Mouse (Mus musculus) cerebellum, adult 18-20 months (tissue): ENCODE measurements at regions not wholly inside any gene's neighbourhood (a gene's known extent, or its start where the extent isn't known, plus 50 kb on each side); places are given as distances from the start of the nearest gene placed in this dataset.

ENCODE experiments used
- DNase-seq, 2 experiments: peaks; one replicate each; pipeline ENCODE4 v3.0.0; 2021

DNA sequence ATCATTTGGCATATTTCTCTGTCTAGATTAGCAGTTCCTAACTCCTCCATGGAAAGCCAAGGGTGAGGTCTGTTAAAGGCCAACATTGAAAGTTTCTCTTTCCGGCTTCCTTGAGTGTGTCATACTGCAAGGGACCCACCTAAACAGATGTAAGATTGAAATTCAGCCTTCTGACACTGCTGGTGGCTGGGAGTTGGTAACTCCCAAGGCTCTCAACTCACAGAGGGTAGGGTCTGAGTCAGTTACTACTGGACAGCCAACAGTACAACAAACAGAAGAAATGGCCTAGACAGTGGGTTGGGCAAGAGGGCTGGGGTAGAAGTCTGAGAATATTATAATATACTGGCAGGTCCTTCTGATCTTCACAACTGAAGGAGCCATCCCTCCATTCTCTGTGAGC lies 193.7 kb upstream of the Ppp2r3a start:
- no peak for DNase-seq

DNA sequence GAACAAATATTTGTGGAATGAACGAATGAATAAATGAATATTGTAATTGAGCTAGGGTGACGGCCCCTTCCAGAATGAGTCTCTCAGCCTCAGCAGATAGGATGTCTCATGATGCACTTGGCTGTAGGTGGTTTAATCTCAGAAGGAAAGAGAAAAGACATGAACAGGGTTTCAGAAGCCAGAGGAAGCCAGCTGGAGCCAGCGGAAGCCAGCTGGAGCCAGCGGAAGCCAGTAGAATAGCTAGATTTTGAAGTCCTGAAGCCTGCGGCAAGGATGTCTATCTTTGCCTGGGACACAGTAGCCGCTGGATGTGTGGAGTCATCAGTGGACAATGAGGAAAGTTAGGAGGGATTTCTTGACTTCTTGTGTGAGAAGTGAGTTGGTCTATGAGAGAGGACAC lies 188.3 kb upstream of the Ppp2r3a start:
- no peak for DNase-seq

DNA sequence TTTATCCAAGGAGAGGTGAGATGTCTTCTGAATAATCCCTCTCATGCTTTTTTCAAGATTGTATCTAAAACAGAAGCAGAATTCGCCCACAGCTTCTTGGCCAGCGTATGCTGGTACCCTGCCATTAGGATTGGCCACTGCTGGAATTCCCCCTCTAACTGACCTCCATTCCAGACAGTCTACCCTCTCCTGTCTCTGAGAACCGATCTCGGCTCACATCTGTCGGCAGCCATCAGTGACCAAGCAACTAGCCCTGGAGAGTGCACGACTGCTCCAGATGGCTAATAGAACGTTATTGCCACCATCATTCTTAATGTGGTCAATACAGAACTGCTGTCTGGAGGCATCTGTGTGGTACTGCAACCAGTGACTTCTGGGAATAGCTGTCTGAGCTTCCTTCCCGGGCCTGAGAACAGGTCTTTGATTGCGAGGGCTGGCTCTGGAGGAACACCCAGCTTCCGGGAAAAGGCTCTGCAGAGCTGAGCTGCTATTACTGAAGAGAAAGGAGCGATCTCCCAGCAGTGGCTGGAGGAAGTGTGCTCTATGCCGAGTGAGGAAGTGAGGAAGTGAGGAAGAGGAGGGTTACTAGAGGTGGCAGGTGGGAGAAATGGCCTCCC lies 187.1 kb upstream of the Ppp2r3a start:
- no peak for DNase-seq

DNA sequence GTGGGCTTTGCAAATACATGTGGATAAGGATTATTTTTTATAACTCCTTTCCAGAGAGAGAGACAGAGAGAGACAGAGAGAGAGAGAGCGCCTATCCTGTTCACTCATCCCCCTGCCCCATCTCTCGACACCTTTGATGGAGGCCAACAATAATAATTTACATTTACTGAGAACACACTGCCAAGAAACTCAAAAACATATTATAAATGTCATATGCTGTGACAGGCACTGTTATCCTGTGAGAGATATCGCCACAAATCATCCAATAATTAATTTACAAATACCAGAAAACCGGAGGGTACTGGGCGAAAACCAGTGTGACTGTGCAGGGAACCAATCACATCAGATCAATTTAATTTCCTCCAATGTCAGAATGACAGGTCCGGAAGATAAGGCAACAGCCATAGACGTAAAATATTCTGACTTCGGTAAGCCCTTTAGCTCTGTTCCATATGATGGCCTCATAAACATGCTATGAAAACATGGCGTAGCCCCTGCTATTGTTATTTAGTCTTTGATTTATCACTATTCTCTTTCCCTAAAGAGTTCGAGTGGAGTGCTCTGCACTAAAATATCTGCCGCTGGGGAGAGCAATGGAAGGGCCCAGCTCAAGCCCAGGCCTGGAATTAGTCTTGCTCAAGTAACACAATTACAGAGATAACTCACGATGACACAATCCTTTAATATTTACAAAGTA lies 173.5 kb upstream of the Ppp2r3a start:
- DNase-seq, result no peak

DNA sequence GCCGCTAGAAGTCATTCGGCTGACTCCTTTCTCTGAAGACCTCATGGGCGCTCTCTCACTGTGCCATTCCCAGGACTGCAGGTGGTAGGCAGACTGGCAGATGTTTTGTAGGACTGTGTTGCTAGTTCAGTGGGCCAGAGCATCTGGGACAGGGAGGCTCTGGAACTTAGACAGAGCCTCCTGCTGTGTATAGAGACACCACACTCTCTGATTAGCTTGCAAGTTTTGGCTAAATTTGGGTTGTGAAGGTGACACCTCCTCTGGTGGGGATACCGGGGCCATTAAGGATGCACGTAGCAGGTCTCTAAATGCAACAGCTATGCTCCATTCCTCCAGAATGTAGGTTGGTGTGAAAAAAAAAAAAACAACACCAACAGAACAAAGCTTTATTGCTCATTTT lies 171.4 kb upstream of the Ppp2r3a start:
- DNase-seq, result no peak

DNA sequence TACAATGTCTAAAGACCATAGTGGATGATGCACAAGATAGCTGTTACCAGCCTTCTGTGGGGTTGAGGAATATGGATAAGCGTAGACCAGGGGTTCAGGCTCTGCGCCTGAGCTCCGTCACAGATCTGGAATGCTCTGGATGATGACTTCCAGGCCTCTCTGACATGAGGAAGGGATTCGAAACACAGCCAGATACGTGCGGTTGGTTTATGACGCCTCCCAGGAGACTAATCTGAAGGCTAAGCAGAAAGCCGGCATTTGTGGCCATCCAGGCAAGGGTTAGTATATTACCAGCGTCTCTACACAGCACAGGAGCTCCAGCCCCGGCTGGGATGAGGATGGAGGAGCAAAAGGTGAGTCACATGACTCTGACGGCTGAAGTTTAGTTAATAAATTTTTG lies 170.4 kb upstream of the Ppp2r3a start:
- DNase-seq, result no peak

DNA sequence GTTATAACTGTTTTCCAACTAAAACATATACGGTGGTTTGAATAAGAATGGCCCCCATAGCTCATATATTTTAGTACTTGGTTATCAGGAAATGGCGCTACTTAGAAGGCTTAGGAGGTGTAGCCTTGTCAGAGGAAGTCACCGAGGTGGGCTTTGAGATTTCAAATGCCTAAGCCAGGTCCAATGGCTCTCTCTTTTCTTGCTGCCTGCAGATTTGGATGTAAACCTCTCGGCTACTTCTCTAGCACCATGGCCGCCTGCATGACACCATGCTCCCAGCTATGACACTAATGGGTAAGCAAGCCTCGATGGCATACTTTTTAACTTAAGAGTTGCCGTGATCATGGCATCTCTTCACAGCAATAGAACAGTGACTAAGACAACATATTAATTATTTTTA lies 169.5 kb upstream of the Ppp2r3a start:
- no peak for DNase-seq

DNA sequence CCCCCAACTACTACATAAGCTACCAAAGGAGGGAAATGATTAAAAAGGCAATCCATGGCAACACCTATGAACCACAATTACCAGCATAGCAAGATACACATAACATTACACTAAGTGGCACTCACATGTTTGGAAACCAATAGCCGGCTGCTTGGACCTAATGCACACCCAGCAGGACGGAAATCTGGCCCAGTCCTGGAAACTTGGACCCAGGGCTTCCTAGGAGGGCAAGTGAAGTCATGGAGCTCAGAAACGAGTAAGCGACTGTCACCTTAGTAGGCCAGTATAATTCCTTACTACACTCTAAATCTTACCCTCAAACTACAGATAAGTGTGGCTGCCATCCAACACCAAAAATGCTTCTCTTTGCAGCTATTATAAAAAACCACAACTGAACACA lies 168.6 kb upstream of the Ppp2r3a start:
- no peak for DNase-seq

DNA sequence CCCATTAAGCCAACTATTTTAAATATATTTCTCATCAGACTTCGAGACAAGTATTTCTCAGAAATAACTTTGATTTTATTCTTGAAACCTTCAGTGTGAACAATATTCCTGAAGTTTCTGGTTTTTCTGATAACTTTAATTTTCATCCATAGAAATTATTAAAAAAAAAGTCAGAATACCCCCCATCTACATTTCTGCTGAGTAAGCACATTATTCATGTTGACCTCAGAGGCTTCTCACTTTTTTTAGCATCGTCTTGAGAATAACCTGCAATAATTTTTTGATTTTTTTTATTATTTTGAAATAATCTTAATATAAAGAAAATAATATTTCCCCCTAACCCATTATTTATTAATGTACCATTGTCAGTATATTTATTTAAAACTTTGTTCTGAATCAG lies 166.1 kb upstream of the Ppp2r3a start:
- no peak for DNase-seq

DNA sequence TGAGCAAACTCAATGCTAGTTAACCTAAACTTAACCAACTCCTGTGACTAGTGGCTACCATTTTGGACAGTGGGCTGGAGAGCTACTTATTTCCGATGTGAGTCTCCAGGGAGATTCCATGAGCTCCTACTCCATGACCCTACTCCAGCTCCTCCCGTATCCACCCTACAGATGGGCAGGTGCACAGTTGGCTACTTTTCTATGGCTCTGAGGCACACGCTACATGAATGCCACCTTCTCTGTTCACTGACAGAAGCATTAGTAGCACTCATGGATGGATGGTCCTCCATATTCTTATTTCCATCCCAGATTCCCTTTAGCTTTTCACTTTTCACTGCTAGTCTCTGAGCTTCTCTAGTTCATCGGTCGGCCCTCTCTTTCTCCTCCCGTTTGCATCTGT lies 164.7 kb upstream of the Ppp2r3a start:
- DNase-seq, result no peak

DNA sequence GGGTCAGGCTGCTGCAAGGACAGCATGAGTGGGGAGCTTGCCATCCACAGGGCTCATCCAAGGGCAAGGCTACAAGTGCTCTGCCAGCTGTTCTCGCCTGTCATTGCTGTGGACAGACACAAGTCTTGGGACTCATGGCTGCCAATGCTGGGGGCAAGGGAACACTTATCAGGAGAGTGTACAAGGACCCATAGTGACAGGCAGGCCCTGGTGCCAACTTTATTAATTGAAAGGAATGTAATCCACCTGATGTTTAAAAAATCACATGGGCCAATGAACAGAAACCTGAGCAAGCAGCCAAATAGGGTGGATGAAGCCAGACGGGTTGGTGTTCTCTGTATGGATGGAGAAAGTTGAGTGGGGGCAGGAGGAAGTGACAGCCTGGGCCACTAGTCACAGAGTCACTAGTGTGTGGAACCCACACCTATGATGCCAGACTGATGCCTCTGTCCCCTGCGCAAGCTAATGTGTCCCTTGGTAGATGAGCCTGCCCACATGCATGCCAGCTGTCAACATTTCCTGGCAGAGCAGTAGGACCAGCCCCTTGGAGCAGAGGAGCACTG lies 161.6 kb upstream of the Ppp2r3a start:
- no peak for DNase-seq

DNA sequence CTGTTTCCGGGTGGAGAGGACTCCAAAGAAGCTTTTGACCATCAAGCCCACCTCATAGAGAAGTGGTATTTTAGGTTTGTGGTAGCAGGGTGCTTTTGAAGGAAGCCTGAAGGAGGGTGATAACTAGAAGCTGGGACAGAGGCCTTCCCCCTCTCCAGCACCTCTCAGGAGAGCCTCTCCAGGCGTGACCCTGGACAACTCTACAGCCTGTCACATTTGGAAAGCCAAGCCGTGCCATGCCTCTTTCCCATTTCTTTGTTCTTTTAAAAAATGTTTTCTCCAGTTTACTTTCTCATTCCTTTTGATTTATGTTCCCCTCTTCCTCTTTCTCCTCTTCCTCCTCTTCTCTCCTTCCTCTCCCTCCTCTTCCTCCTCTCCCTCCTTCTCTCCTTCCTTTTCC lies 160.4 kb upstream of the Ppp2r3a start:
- no peak for DNase-seq

DNA sequence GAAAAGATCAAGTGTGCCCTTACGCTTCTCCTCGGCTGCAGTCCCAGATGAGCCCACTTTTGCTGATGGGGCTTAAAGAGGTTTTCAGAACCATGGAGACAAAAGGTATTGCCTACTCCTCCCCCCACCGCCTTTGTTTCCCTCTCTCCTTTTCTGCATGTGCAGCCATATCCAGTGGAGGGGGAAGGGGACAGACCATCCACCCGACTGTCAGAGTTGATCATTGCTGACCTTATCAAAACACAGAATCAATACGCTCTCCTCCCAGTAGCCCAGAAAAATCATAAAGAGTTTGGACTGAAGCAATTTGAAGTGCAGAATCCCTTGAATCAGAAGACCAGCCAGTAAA lies 159.9 kb upstream of the Ppp2r3a start:
- DNase-seq, result no peak

DNA sequence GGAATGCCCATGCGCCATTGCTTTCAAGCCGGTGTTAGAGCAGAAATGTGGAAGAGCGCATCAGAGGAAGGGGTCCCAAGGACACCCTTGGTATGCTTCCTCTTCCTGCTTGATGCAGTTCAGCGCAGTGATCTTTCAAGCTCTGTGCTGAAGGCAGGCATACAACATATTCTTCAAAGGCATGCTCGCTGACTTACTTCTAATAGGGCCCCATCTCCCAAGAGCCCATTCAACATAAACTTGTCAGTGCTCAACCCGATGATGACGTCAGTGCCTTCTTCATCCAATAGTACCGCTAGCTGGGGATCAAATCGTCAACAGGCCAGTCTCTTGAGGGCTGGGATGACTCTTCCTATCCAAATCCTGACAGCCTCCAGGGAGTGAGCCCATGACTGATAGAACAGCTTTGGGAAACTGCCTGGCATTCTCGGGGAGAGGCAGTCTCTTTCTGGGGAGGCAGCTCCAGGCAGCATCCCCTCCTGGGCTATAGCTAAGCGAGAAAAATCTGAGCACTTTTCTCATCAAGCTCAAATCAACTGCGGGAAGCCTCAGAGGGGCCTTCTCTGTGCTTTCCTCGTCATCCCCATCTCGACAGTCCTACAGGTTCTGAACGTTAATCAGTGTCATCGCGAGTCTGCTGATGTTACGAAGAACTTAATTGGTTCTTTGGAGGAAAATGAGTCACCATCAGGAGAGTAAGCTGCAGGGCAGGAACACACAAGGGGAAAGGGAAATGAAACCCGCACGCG lies 159.4 kb upstream of the Ppp2r3a start:
- DNase-seq, result no peak

DNA sequence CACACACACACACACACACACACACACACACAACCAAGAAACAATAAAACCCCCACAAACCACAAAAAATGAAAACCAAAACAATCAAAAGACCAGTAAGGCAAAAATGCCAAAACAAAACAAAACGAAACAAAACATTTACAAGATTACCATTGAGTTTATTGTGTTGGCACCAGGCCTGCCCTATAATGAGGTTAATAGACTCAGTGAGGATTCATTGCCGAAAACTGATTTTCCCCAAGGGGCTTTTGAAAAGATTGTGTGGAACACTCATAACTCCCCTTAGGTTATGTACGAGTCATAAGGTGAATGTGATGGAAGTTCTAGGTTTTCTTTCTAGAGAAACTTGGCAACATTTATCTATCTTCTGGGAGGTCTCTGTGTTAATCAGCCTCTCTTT lies 158.8 kb upstream of the Ppp2r3a start:
- no peak for DNase-seq

DNA sequence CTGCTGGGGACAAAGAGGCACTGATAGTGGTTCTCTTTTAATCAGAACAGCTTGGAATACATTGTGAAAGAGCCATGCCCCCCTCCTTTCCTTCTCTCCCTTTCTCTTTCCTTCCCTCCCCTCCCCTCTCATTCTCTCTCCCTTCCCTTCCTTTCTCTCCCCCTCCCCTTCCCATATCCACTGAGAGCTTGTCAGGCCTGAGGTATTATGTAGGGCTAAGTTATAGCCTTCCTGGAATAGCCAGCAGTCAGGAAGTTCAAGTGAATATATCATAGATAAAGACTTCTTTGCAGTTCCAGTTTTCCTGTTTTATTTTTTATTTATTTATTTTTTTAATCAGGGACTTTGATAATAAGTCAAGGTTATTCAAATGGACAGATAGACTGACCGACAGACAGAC lies 156.5 kb upstream of the Ppp2r3a start:
- no peak for DNase-seq

DNA sequence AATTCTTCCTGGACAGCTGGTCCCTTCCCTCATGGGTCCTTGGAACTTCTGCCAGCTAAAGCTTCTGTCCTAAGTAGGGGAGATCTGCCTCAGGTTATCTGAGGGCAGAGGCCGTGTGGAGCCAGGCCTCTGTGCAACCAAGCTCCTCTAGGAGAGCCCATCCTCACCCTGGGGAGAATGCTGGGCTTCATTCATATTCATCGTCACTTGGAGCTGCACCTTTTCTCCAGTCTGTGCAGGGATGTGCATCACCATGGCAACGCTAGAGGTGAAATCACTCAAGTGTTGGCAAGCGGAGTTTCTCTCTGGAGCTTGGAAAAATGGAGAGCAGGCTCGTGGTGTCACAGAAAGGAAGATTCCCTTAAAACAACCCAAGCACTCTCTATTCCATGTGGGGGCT lies 155.5 kb upstream of the Ppp2r3a start:
- DNase-seq, result peak in 1 of 2 experiments; percentile 8

DNA sequence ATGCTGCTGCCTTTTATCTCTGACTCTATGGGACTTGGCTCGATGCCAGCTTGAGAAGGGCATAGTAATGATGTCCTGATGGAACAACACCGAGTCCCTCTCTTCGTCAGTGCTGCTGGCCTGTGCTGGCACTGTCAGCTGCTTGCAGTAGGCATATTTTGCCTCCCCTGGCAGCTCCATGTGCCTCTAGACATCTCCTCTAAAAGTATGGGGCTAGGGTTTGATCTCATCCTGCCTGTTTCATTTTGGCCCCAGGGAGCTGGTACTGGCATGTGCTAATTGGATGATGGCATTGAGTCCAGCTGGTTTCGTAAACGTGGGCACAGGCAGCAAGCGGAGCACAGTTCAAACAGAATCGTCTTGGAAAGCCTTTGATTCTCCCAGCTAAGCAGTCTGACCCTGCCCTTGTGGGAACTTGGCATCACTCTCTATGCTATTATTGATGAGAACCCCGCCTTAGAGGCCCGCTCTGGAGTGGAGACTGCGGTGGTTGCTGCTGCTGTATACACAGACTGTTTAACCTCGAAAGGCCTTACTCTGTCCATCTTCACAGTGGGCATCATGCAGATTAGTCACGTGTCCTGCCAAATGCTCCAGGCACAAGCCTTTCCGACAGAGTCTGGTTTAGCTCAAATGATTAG lies 153.0 kb upstream of the Ppp2r3a start:
- DNase-seq, result peak; percentile 42 to 43

DNA sequence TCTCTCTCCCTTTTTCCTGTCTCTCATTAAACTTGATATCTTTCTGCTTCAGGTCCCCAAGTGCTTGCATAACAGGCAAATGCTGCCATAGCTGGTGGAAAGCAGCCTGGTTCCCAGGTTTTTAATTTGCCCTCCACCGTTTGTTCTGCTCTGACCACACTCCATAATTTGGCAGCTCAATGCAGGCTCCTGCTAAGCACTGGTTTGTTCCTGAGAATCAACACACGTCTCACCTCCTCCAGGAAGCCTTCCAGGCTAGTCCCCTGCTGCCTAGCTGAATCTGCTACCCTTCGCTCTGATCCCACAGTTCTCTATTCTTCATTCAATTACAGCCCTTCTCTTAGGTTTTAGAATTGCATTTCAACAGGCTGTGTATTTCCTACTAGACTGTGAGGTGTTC lies 152.4 kb upstream of the Ppp2r3a start:
- DNase-seq, result no peak

DNA sequence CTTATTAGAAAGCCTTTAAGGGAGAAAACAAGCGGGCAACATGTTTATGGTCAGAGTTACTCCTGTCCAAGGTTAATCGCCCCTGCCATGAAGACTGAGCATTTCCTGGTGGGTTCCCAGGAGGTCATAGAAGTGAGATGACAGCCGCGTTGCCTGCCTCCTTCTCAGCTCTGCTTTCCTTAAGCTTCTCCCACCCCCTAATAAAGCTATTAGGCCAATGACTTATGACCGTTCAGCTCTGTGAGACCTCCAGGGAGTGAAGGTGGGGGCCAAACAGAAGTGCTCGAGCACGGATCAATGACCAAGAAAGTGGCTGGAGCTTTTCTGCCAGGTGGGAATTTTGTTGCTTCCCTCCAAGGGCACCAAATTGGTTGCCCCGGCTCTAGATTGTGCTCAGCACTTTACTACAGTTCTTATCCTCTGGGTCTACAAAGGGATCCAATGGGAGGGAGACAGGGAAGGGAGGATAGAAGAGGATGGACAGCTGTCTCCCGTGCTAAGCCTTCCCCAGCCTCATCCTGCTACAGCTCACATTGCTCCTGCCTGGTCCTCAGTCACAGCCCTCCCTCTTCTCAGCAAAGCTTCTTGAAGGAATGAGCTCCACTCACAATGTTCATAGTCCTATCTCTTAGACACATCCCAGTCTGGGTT lies 151.1 kb upstream of the Ppp2r3a start:
- no peak for DNase-seq

DNA sequence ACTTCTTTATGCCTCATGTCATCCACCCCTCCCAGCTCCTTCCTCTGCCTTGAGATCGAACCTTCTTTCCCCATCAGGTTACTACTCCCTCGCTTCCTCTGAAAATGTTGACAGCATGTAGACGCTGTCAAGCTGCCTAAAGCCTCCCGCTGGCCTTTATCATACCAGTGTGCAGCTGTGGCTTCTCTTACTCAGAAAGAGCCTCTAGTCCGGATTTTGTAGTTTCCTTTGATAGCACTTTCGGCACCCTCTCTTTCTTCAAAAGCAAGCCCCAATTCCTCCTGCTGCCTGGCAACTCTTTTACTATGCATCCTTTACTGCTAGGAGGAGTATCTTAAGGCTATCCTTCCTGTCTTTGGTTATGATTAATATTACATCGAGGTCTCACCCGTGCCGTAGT lies 149.8 kb upstream of the Ppp2r3a start:
- no peak for DNase-seq

DNA sequence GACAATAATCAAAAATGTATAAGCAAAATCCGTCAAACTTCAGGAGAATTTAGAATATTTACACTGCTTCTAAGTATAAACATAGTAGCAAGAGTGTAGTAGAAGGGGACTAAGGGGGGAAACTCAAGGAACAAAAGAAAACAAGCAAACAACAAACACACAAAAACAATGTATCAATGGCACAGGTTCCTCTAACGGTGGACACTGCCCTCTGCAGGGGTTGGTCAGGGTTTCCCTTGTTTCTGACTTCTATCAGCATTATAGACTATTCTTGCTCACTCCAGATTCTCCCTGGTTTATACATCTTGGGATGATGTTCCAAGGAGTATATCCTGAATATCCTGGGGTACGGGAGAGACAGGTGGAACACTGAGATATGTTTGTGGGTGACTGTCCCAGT lies 147.3 kb upstream of the Ppp2r3a start:
- DNase-seq, result no peak

DNA sequence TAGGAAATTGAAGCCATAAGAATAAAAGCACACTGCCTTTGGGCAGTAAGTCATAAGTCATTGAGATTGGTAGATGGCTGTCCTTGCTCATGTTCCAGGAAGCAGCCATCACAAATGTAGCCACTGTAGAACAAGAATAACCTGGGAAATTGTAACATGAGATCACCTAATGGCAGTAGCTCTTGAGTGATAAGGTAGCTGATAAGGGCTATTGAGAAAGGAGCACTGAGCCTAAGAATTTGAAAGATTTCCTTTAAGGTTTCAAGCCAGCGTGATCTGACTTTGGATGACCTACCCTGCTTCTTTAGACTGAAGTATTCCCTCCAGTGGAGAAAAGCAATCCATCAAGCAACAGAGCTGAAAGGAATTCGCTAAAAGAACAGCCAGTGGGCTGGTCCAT lies 117.8 kb upstream of the Ppp2r3a start:
- no peak for DNase-seq
